ENCODE assay signal across 8 mouse cellular contexts in the genomic region with DNA sequence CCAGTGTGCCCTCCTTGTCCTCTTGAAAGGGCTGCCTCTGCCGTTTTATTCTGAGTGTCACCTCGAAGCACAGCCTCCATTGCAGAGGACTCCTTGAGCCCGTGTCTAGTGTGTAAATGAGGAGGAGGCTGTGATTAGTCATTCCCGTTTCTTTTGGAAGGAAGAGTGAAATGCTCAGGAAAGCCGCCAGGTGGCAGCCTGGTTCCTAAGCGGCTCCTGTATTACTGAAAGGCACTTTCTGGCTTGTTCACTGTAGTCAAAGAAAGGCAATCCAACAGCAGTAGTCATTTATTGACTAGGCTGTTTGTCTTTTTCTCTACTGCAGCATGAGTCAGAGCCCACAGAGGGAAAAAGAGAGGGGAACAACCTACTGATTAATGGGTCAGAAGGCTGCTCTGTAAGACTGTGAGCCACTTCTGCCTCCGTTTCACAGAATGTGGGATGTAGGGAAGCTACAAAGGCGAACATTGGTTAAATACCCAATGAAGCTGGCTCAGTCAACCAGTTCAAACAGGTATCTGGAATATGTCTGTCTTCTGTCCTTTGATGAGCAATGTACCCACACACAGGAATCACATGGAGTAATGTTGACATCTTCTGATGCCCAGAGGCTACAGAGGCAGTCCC.
DNase-seq lines count a peak whose midpoint lies in the region; ATAC-seq lines count a peak whose summit lies in the region.

No protein-coding gene starts in this region.

- H3K27me3 ChIP-seq in intestine, embryonic 14.5 days (replicated peaks; ENCODE audit: control insufficient read depth, insufficient read depth, low read length): no peaks in the 10 kb centered on the region

- H3K9ac ChIP-seq in intestine, embryonic 14.5 days (ENCODE audit: low read length): no peak overlapping the region

- DNase-seq in adrenal gland, adult 18-20 months (ENCODE audit: low spot score in 2 of 2): peak; percentile 70 to 74
- DNase-seq in embryo, embryonic 11 days: peak; percentile 85
- peak; percentile 65 to 66 for DNase-seq in gastrocnemius, postnatal 36 days
- peak; percentile 85 for DNase-seq in intestine, embryonic 14.5 days (ENCODE audit: low spot score)
- DNase-seq in left cerebral cortex, adult 9 months (ENCODE audit: low spot score in 2 of 2): peak; percentile 80 to 94
- peak; percentile 93 to 94 for DNase-seq in right cerebral cortex, postnatal 10 days (ENCODE audit: low spot score in 2 of 2)
- DNase-seq in urinary bladder, postnatal 36 days (ENCODE audit: low spot score in 2 of 2): peak; percentile 76 to 82

- H3K27ac ChIP-seq in intestine, embryonic 14.5 days (ENCODE audit: low read depth): no peak overlapping the region

- H3K9me3 ChIP-seq in intestine, embryonic 14.5 days (ENCODE audit: control insufficient read depth, low read length): no peaks in the 10 kb centered on the region

- 0 out of 2 replicates have a peak overlapping the region, but pooled peaks have one; percentile 0 for H3K4me3 ChIP-seq in intestine, embryonic 14.5 days (ENCODE audit: low read depth, low read length)

- peaks cover 6% of the 10 kb centered on the region for H3K4me1 ChIP-seq in intestine, embryonic 14.5 days (replicated peaks; ENCODE audit: control insufficient read depth, insufficient read depth, low read length)

- 18% methylated on average over 8 of the region's 8 CpGs for WGBS in intestine, embryonic 14.5 days

- no peaks in the 10 kb centered on the region for H3K36me3 ChIP-seq in intestine, embryonic 14.5 days (ENCODE audit: control insufficient read depth, insufficient read depth, low read length)

- ATAC-seq in intestine, embryonic 14.5 days (replicated peaks; ENCODE audit: low FRiP score, low TSS enrichment, low read depth): peak; percentile 82
- ATAC-seq in megakaryocyte, adult 5-6 weeks (ENCODE audit: poor library complexity, severe bottlenecking): peak; percentile 69

- intact Hi-C loops in gastrocnemius, postnatal 36 days (cut with DNase I): loop anchor here (1.0 to 5.0 kb wide), 3 partner anchors 818 to 1213 kb away; a partner anchor contains a TSS

- H3K4me2 ChIP-seq in intestine, embryonic 14.5 days (ENCODE audit: low read length): peak overlapping the region; percentile 46
